Mouse (Mus musculus): Measurements from ENCODE around the gene Xirp1. TPM values are rescaled to one million over a fixed set of nuclear protein-coding genes. Genes with fewer than 3 reads are reported as not detected.

The Xirp1 gene
- total and polyA plus RNA-seq, 3 experiments, result not detected

GRCm38 (mm10) chr9:119972166-119972565 is 51.2 kb downstream of the Xirp1 start:
- TF ChIP-seq ZC3H11A (IDR thresholded peaks at IDR 0.05; ENCODE audit: low read depth, low read length) (no peak), MAFK (IDR thresholded peaks at IDR 0.05; ENCODE audit: borderline replicate concordance, low read depth, low read length) (no peak), MYC (IDR thresholded peaks at IDR 0.05; ENCODE audit: low read depth, low read length) (no peak), GABPA (IDR thresholded peaks at IDR 0.05; ENCODE audit: low read depth, low read length) (no peak), RCOR1 (IDR thresholded peaks at IDR 0.05; ENCODE audit: low read depth, low read length) (no peak), UBTF (IDR thresholded peaks at IDR 0.05; ENCODE audit: borderline replicate concordance, insufficient read depth, low read depth, low read length) (no peak), MXI1 (IDR thresholded peaks at IDR 0.05; ENCODE audit: low read depth, low read length) (no peak), TBP (IDR thresholded peaks at IDR 0.05; ENCODE audit: low read depth, low read length) (no peak), POLR2AphosphoS5 (IDR thresholded peaks at IDR 0.05; ENCODE audit: borderline replicate concordance, low read depth, low read length) (no peak), NRF1 (IDR thresholded peaks at IDR 0.05; ENCODE audit: insufficient read depth, low read depth, low read length, poor library complexity, severe bottlenecking) (no peak), POLR2AphosphoS2 (IDR thresholded peaks at IDR 0.05; ENCODE audit: low read length) (no peak)
- no peak for DNase-seq (ENCODE audit: low read depth, low spot score)
- H3K9ac ChIP-seq (ENCODE audit: control insufficient read depth, low read depth, low read length, poor library complexity, severe bottlenecking), result no peak overlapping the region
- H3K27me3 ChIP-seq (ENCODE audit: control insufficient read depth in 1 of 2, insufficient read depth in 2 of 2, low read length in 2 of 2), result no peaks in the 10 kb centered on the region
- peaks cover 6 to 7% of the 10 kb centered on the region in 2 experiments for H3K4me1 ChIP-seq (ENCODE audit: control insufficient read depth in 1 of 2, insufficient read depth in 2 of 2, low read length in 2 of 2)
- no peak overlapping the region for H3K27ac ChIP-seq (ENCODE audit: control insufficient read depth, low read depth, low read length)
- no peak overlapping the region for H3K4me3 ChIP-seq (ENCODE audit: control insufficient read depth in 1 of 2, insufficient read depth in 1 of 2, low read depth in 2 of 2, low read length in 2 of 2)
- H3K79me2 ChIP-seq (ENCODE audit: control insufficient read depth, insufficient read depth, low read length, poor library complexity), result no peaks in the 10 kb centered on the region
- peaks cover 6 to 9% of the 10 kb centered on the region in 2 experiments for H3K36me3 ChIP-seq (ENCODE audit: control insufficient read depth in 1 of 2, insufficient read depth in 2 of 2, low read length in 2 of 2)
- H3K9me3 ChIP-seq (replicated peaks; ENCODE audit: insufficient read depth, low read length), result no peaks in the 10 kb centered on the region

- no peak overlapping the region for H3K27ac ChIP-seq (ENCODE audit: control insufficient read depth, low read depth, low read length)
- H3K36me3 ChIP-seq (ENCODE audit: control insufficient read depth in 1 of 2, insufficient read depth in 2 of 2, low read length in 2 of 2), result peaks cover 0 to 6% of the 10 kb centered on the region in 2 experiments; a peak in 2 of 4 replicates
Measured at GRCm38 (mm10) chr9:119970763-119971656, 52.4 kb downstream of the Xirp1 start.

More at GRCm38 (mm10) chr9:119970763-119971656, 52.4 kb downstream of the Xirp1 start:
- H3K9ac ChIP-seq (ENCODE audit: control insufficient read depth, low read depth, low read length, poor library complexity, severe bottlenecking), result no peak overlapping the region
- H3K4me1 ChIP-seq (ENCODE audit: control insufficient read depth in 1 of 2, insufficient read depth in 2 of 2, low read length in 2 of 2), result no peaks in the 10 kb centered on the region
- H3K79me2 ChIP-seq (ENCODE audit: control insufficient read depth, insufficient read depth, low read length, poor library complexity), result no peaks in the 10 kb centered on the region
- TF ChIP-seq GABPA (IDR thresholded peaks at IDR 0.05; ENCODE audit: low read depth, low read length) (no peak), SIN3A (IDR thresholded peaks at IDR 0.05; ENCODE audit: low read length) (no peak), POLR2AphosphoS5 (IDR thresholded peaks at IDR 0.05; ENCODE audit: borderline replicate concordance, low read depth, low read length) (no peak), HCFC1 (IDR thresholded peaks at IDR 0.05; ENCODE audit: low read depth, low read length) (no peak), KAT2A (conservative IDR thresholded peaks at IDR 0.05; ENCODE audit: low read depth, low read length) (no peak), UBTF (IDR thresholded peaks at IDR 0.05; ENCODE audit: borderline replicate concordance, insufficient read depth, low read depth, low read length) (no peak), GATA1 (IDR thresholded peaks at IDR 0.05; ENCODE audit: low read depth, low read length) (no peak), CHD2 (IDR thresholded peaks at IDR 0.05; ENCODE audit: low read length) (no peak)
- DNase-seq (ENCODE audit: low read depth, low spot score), result no peak
- no peaks in the 10 kb centered on the region for H3K9me3 ChIP-seq (replicated peaks; ENCODE audit: insufficient read depth, low read length)
- H3K4me3 ChIP-seq (ENCODE audit: control insufficient read depth in 1 of 2, insufficient read depth in 1 of 2, low read depth in 2 of 2, low read length in 2 of 2), result no peak overlapping the region
- H3K27me3 ChIP-seq (ENCODE audit: control insufficient read depth in 1 of 2, insufficient read depth in 2 of 2, low read length in 2 of 2), result no peaks in the 10 kb centered on the region
